Mouse (Mus musculus) small intestine, adult 2 months (tissue): ENCODE measurements around the gene Dmrtc2.

Source experiments
- CTCF ChIP-seq: fragments of 200-500 bp; IDR thresholded peaks from 2 replicates; pipeline ENCODE4 v1.5.1; 2012; ENCODE audit warnings: low read depth, mild to moderate bottlenecking, control low read depth, inconsistent platforms, low read length, moderate library complexity, mixed read lengths; ENCODE audit not compliant: insufficient replicate concordance, insufficient read length; ENCODE audit errors: extremely low read depth
- POLR2A ChIP-seq: fragments of 200-500 bp; IDR thresholded peaks from 2 replicates; pipeline ENCODE4 v1.6.1; 2012; ENCODE audit warnings: low read depth, mild to moderate bottlenecking, control low read depth, inconsistent platforms, low read length, moderate library complexity

DNA sequence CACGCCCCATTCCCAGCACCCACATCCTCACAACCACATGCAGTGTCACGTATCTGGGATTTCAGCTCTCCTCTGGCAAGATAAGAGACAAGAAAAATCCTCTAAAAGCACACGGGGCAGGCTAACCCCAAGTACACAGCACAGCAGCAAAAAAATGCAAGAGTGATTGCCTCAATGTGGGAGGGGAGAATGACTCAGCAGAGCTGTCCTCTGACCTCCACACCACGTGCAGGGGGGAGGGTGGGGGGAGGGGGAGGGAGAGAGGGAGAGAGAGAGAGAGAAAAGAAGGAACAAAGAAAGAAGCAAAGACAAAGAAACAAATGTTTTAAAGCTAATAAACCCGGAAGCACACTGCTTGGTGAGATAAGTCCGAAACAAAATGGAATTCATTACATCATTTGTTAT is 19.0 kb upstream of the Dmrtc2 start:
- TF ChIP-seq CTCF = no peak
- no peak for TF ChIP-seq POLR2A
